Mouse (Mus musculus) B cell, adult 2 months (primary cell): Measurements from ENCODE around the gene 4930442H23Rik.
"Not testable (repeated sequence)": the region's sequence is repeated elsewhere in the genome, so short reads cannot be mapped to it uniquely, and the experiment has no call there.

ENCODE experiments used
- DNase-seq, 2 experiments: peaks; one replicate each; pipeline ENCODE4 v3.0.0; 2022

The 4930442H23Rik gene

GRCm38 (mm10) chr10:81176466-81177271, 7.0 kb downstream of the 4930442H23Rik start, which contains the start of gene Eef2:
Eef2 (plus strand) TSS chr10:81176631.
- peak; percentile 98 for DNase-seq

GRCm38 (mm10) chr10:81175936-81176465, 7.6 kb downstream of the 4930442H23Rik start:
- no peak for DNase-seq

DNA sequence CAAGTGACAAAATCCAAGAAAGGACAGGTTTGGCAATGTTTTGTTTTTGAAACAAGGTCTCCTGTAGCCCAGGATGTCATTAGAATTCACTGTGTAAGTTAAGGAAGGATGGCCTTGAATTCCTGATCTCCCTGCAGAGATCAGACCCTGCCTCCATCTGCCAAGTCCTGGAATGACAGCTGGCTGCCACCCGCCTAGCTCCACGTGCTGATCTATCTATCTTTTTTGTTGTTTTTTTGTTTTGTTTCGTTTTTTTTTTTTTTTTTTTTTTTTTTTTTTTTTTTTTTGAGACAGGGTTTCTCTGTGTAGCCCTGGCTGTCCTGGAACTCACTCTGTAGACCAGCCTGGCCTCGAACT, 8.3 kb downstream of the 4930442H23Rik start:
- not testable (repeated sequence) for DNase-seq

- peak; percentile 91 for DNase-seq
Measured at GRCm38 (mm10) chr10:81174617-81175344, 8.9 kb downstream of the 4930442H23Rik start.

DNA sequence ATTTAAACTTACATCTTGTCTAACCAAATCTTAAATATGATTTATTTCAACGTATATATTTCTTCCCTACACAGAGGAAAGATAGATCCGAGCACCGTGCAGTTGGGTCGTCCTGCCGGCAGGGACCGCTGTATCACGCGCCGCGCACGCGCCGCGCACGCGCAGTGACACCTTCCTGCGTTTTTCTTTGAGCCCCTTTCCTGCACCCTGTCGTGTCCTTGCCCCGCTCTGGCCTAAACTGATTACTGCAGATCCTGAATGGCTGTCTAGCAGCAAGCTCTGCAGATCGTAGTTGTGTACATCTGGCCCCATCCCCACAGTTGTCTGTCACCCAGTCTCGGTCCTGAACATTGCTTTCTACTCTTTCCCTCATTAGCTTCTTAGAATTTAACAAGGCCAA, 10.5 kb downstream of the 4930442H23Rik start:
- peak; percentile 87 to 88 for DNase-seq

- peak; percentile 70 to 73 for DNase-seq
Measured at GRCm38 (mm10) chr10:81169411-81169900, 14.2 kb downstream of the 4930442H23Rik start.

- peak; percentile 86 to 91 for DNase-seq
Measured at GRCm38 (mm10) chr10:81168521-81169244, 15.0 kb downstream of the 4930442H23Rik start.

DNA sequence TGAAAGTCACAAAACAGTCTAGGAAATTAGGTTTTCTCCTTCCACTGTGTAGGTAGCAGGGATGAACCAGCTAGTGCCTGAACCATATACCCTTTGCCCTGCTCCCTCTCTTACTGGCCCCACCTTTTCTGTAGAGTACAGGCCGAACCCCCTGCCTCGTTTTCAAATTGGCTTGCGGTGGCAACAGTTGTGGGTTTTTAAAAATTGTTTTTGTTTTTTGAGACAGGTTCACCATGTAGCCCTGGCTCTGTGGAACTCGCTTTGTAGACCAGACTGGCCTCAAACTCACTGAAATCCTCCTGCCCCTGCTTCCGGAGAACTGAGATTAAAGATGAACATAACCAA, 15.6 kb downstream of the 4930442H23Rik start:
- DNase-seq = no peak

DNA sequence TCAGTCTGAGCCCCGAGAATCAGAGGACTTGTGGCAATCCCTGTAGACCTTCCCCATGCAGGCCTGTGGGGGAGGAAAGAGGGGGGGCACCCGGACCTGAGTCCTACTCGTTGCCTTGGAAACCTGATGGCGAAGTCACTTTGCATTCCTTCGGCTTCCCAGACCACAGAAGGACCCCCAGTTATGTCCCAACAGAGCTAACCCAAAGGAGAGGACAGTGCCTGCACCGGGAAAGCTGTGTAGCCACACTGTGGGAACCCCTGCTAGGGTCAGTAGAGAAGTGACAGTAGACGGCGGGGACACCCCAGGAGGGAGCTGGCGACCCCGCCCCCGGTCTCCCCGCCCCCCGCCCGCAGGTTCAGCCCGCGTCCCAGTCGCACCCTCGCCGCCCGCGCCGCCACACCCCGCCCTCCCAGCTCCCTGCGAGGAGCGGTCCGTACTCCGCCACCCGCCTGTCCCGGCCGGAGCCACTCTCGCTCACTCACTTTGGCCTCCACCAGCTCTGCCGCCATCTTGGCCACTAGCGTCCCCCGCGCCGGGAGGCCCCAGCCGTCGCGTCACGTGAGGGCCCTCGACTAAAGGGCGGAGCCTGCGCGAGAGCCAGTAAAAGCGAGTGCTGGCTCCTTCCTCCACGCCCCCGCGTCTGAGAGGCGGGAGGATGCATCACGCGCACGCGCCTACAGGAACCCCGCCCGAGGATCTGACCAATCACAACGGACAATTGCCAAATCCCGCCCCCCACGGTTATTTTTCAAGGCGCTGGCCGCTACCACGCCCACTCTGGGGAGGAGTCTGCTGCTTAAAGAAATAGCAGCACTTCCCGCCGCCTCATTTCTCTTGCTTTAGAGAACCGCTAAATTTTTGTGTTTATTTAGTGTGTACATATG, 16.2 kb downstream of the 4930442H23Rik start, which contains the start of gene Pias4:
Gene Pias4 (minus strand): TSS at position 724 of the 887 bp plus-strand sequence.
- DNase-seq = peak; percentile 99 to 100

- DNase-seq = no peak
Measured at GRCm38 (mm10) chr10:81165118-81165517, 18.5 kb downstream of the 4930442H23Rik start.

- DNase-seq = peak in 1 of 2 experiments; percentile 90
Measured at GRCm38 (mm10) chr10:81162318-81162652, 21.4 kb downstream of the 4930442H23Rik start.

- DNase-seq = peak; percentile 97 to 99
Measured at GRCm38 (mm10) chr10:81161602-81162317, 21.9 kb downstream of the 4930442H23Rik start.

DNA sequence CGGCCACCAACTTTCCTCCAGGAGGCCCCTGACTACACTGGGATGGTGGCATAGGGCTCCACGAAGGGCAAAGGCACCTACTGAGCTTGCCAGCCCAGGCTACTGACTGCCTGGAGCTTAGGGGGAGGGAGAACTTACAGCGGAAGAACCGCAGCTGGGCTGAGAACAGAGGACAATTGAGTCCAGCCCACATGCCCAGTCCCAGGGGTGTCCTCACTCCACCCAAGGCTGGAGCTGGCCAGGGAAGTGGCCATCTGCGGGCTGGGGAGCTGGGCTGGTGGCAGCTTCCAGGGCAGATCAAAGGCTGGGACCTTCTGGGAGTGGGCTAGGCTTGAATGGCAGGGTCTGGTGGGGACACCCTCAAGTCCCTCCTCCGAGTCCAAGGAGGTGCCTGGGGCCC, 28.9 kb downstream of the 4930442H23Rik start:
- DNase-seq = no peak

DNA sequence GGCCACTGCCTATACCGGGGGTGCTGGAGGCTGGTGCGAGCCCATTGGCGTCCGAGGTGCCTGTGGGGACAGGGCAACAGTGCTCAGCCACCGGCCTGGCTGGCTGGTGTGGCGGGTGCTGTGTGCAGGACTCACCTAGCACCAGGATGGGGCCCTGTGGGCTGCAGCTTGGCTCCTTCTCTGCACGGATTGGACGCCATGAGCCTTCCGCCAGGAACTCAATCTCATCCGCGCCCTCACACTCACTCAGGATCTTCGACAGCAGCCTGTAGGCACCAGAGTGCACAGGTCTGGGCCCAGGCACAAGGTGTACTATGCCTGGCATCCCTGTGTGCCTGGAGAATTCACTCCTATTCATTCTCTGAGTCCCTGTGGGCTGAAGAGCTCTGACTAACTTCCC, 29.3 kb downstream of the 4930442H23Rik start:
- no peak for DNase-seq

DNA sequence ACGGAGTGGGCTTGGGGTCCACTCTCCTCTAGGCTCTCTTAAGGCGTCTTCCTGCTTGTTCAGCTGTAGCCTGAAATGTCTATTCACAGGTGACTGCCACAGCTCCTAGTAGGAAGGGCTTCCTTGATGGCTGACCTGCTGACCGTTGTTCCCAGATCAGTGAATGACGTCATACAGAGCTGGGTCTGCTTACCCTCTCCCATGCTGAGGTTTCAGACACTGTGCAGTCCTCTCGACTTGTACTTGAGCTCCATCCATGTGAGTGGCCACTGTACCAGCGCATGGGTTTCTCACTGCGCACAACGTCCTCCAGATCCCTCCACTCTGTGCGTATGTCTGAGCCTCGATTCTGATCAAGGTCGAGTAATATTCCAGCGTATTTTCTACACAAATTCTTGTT, 31.0 kb downstream of the 4930442H23Rik start:
- no peak for DNase-seq

DNA sequence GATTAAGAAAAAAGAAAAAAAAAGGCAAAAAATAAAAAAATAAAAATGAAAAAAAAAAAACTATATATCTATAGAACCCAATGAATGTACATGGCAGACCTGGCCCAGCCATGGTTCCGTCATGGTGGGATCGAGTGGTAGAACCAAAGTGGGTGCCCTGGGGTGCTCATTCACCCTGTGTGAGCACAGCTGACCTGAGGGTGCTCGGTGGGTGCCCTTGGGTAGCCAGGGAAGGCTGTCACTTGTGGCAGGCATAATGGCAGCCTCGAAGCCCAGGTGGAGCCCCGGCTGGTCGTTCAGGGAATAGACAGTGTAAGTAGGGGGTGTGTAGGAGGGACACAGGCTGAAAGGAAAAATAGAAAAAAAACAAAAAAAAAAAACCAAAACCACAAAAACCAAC, 32.4 kb downstream of the 4930442H23Rik start:
- DNase-seq = no peak

GRCm38 (mm10) chr10:81146296-81146695, 37.4 kb downstream of the 4930442H23Rik start:
- DNase-seq = no peak

DNA sequence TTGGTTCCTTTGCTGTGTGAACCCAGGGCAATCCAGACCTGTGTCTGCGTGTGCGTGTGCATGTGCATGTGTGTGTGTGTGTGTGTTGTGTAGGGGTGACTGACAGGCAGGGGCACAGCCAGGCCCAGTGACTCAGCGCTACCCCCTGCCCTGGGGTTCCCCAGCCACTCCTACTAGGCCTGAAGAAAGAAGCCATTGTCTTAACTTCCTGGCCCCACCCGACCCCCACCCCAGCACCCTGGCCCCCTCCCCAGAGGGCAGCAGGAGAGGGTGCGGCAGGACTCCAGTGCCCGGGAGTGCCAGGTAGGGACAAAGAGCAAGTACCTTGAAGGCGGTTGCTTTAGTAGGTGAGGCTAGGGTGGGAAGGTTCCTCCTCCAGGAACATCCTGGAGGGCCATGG, 37.9 kb downstream of the 4930442H23Rik start:
- DNase-seq = no peak

- no peak for DNase-seq
Measured at GRCm38 (mm10) chr10:81145307-81145706, 38.3 kb downstream of the 4930442H23Rik start.

- DNase-seq = no peak
Measured at GRCm38 (mm10) chr10:81144667-81145066, 39.0 kb downstream of the 4930442H23Rik start.

GRCm38 (mm10) chr10:81143845-81144437, 39.7 kb downstream of the 4930442H23Rik start:
- no peak for DNase-seq
